Mouse (Mus musculus) lung, postnatal 4 days (tissue): ENCODE measurements around the gene Fzd4.

Experiments
- DNase-seq, 2 experiments: peaks; one replicate each; pipeline ENCODE4 v3.0.0; 2021

Fzd4 gene

GRCm38 (mm10) chr7:89404081-89404733 lies at the start of gene Fzd4, which contains the start of gene Tmem135:
Gene Fzd4 (plus strand): TSS chr7:89404355.
Gene Tmem135 (minus strand): TSS chr7:89404222.
- DNase-seq, result peak; percentile 95 to 97

GRCm38 (mm10) chr7:89355519-89356255 lies 48.5 kb upstream of the Fzd4 start:
- DNase-seq, result no peak

DNA sequence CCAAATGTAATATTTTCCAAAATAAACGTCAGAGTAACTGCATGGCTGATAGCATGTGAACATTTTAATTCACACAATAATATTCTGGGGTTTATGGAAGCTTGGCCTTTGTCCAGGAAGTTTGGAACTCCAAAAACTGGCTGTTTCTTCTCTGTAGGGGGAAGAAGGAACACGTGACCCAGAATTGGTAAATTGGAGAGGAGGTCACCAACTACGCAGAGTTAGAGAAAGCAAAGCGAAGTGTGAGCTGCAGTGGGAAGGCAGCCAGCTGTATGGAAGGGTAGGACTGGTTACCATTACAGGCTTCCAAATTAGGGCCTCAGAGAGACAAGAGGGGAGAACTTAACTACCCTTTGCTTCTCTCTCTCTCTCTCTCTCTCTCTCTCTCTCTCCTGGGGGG lies 47.8 kb upstream of the Fzd4 start:
- DNase-seq, result no peak

DNA sequence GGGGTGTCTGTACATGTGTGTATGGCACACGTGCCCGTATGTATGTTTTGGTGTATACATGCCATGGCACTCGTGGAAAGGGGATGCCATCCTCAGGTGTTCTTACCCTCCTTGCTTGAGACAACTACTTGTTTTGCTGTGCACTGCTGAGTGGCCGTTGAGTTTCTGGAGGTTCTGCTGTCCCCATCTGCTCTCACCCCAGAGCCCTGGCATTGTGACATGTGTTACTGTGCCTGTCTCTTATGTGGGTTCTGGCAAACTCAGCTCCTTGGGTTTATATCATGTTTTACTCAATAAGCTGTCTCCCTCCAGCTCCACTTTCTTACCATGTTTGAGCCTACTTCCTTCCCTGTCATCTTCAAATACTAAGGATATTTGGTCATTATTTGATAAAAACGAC lies 40.2 kb upstream of the Fzd4 start:
- DNase-seq, result no peak

- DNase-seq, result no peak
Measured at GRCm38 (mm10) chr7:89365135-89365880, 38.8 kb upstream of the Fzd4 start.

DNA sequence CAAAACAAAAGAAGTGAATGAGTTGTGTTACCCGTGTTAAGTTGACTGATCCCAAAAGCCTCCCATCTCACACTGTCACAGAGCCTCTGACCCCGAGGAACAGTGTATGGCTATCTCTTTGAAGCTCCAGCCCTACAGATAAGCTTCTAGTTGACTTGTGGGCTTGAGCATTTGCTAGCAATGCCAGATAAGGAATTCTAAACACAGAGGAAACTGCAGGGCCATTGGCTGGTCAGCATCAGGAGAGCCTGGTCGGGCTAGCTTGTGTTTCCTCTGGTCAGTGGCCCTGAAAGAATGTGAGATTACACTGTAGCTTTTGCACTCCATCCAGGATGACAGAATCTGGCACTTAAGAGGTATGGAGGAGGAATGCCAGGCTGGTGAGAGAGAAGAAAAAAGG lies 36.5 kb upstream of the Fzd4 start:
- no peak for DNase-seq

DNA sequence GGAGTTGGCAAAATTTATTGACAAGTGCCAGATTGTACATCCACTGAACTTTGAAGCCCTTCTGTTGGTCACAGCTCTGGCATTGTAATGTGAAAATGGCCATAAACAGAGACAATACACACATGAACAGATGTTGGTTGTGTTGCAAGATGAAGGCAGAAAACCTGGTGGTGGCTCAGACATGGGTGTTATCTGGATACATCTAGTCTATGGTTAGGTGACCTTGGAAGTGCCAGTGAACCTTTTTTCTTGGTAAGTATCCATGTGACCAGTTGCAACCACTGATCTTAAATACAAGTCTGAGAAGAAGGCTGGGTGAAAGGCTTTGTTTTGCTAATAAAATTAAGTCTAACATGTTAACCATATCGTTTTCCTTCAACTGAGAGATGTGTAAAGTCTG lies 34.1 kb upstream of the Fzd4 start:
- no peak for DNase-seq

GRCm38 (mm10) chr7:89370917-89371316 lies 33.2 kb upstream of the Fzd4 start:
- DNase-seq, result peak; percentile 54 to 62

- DNase-seq, result no peak
Measured at GRCm38 (mm10) chr7:89371623-89372295, 32.4 kb upstream of the Fzd4 start.

GRCm38 (mm10) chr7:89380935-89381705 lies 23.0 kb upstream of the Fzd4 start:
- DNase-seq, result peak in 1 of 2 experiments; percentile 31

GRCm38 (mm10) chr7:89382892-89383291 lies 21.3 kb upstream of the Fzd4 start:
- DNase-seq, result no peak

DNA sequence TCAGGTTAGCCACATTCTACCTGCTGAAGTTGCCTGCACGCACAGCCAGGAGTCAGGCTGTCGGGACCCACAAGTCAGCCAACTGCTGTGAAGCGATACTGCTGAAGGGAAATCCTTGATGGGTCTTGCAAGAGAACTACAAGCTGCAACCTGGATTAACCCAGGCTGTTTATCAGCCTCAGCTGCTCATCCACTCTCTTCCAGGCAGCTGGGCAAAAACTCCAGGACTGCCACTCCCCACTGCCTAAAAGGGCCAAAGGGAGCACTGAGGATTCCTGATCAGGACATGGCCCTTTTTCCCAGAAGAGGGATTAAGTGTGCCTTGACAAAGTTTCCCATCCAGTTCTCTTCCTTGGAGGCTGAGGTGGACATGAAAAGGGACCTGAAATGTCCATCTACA lies 15.2 kb upstream of the Fzd4 start:
- no peak for DNase-seq

- DNase-seq, result no peak
Measured at GRCm38 (mm10) chr7:89390660-89391059, 13.5 kb upstream of the Fzd4 start.

DNA sequence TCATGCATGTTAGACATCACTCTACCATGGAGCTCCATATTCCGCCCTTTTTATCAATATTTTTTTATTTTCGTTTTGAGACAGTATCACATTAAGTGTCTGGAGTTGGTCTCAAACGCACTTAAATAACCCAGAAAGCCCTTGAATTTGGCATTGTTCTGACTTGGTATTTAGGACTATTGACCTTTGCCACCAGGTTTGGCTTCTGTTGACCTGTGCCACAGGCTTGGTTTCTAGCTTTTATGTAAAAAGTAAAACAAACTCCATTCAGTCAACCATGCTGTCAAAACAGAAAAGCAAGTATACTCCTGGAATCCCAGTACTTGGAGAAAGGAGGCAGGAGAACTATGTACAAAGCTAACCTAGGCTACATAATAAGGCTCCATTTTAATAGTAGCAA lies 12.9 kb upstream of the Fzd4 start:
- DNase-seq, result no peak

DNA sequence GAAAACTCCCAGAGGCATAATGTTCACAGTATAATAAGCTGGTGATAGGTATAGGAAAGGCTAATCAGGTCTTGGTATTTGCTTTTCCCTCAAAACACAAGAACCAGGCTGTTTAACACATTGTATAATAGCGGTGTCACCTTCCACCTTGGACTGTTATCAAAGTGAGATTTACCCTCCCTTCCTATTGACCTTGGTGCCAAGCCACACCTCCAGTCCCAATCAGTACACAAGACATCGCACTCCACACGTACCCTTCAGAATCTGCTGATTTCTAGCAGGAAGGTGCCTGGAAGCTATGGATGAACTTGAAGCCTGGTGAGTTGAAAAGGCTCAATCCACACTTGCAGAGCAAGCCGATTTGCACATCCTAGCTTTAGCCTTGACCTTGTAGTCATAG lies 12.3 kb upstream of the Fzd4 start:
- no peak for DNase-seq

GRCm38 (mm10) chr7:89392388-89392787 lies 11.8 kb upstream of the Fzd4 start:
- no peak for DNase-seq

GRCm38 (mm10) chr7:89392825-89393224 lies 11.3 kb upstream of the Fzd4 start:
- DNase-seq, result no peak

DNA sequence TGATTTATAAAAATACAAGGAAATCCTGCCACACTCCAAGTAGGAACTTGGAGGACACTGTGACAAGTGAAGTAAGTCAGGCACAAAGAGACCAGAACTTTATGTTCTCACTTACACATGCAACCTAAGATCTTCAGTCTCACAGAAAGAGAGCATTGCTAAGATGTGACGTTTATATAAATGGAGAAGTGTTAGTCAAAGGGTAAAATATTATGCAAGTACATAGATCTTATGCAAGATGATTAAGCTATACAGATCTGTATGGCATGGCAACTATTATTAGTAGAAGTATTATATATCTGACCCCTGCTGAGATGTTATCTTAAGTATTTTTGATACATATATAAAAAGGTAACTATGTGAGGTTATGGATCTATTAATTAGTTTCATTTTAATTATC lies 8.8 kb upstream of the Fzd4 start:
- no peak for DNase-seq

- no peak for DNase-seq
Measured at GRCm38 (mm10) chr7:89396386-89396785, 7.8 kb upstream of the Fzd4 start.

DNA sequence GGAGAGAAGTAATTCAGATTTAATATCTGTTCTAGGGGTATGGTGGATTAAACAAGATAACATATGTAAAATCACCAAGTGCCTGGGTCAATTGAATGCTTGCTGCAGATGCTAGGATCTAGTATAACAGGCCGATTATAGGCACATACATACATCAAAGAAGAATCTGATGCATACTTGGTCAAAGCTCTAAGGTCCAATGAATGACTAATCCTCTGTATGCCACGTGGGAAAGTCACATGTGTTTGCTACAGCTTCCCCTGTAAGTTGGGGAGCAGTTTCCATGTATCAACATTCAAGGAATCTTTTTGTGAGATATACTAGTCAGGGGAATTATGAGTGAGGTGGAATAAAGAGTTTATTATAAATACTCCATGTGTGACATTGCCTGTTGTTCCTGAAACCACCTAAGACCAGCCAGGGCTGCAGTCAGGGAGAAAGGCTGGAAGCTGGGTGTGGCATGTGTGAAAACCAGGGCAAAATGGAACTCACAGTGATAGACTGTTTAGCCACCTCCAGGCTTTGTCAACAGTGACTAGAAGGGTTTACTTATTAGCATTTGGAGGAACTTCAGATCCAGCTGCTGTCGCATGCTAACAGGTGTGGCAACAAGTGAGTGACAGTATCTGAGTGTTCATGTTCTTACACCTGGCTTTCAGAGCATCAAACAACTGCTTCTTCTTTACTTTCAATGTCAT lies 6.2 kb upstream of the Fzd4 start:
- DNase-seq, result no peak

DNA sequence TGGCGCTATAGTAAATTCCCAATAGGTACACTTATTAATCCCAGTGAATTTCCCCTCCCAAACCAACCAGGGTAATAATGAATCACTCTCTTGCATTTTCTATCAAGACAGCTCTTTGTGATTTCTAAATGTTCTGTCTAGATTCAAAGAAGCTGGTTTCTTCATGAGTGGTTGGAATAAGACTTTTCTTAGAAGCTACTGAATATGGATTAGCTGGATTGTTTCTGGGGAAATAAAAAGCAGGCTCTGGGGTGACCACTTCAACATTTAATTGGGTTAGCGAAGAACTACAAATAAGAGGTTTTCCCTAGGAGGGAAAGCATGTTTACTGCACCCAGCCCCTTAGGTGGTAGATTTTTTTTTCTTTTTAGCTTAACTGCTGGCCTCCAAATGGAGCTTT lies 3.4 kb upstream of the Fzd4 start:
- no peak for DNase-seq
